Mouse (Mus musculus) olfactory bulb, adult 2 months (tissue): ENCODE data around the gene Ftsj3.

ENCODE experiments used
- CTCF ChIP-seq: fragments of 200-500 bp; IDR thresholded peaks from 2 replicates; pipeline ENCODE4 v1.5.1; 2012; ENCODE audit warnings: low read depth, mild to moderate bottlenecking, low read length, moderate library complexity; ENCODE audit not compliant: insufficient read depth
- POLR2A ChIP-seq: fragments of 200-500 bp; IDR thresholded peaks from 2 replicates; pipeline ENCODE4 v1.6.1; 2012; ENCODE audit warnings: mild to moderate bottlenecking, low read depth, low read length, moderate library complexity; ENCODE audit not compliant: insufficient read depth

DNA sequence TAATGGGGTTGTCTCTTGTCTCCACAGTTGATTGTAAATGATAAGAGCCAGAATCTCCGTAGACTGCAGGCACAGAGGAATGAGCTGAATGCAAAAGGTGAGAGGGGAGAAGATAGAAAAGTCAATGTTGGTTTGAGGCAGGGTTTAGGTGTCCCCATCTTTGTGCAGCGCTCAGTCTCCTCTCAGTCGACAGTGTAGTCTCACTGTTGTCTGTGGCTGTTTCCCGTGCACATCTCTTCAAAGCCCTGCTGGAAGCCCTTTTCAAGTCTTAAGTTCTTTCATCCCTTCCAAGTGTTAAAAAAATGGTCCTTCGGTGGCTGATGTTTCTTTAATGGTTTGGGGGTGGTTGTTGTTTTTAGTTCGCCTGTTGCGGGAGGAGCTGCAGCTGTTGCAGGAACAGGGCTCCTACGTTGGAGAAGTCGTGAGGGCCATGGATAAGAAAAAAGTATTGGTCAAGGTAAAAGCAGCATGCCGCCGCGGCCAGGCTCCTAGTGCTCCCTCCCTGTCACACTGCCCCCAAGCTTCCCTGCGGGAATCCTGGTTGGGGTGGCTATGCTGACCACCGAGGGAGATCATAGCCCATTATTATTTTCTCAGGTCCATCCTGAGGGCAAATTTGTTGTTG lies 5.1 kb upstream of the Ftsj3 start:
- TF ChIP-seq CTCF, result no peak
- TF ChIP-seq POLR2A, result no peak
